24 mouse cellular contexts compared by ENCODE assay signal in the genomic region with DNA sequence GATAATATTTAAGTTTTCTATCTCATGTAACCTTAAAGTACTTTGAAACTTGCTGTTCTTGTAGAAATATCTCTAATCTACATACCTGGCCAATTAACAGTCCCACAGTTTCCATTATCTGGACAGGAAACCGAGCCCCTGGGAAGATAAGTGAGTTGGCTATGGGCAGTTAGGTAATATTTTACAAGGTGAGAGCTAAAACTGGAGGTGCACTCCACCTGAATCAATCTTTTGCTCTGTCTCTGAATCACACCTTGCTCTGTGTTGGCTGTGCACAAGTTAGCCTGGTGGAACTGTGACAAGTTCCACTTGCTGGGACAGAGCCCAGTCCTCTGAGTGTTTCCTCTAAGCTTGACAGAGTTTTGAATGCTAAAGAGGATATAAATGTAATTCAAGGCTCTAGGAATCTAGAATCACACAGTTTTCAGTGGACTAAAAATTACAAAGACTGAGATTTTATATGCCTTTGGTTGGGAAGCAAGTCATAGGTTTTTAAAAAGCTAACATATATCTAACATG. TPM values are rescaled to one million over a fixed set of nuclear protein-coding genes. Genes with fewer than 3 reads are reported as not detected.
A peak's percentile ranks its signal among the peaks of the same experiment; 100 is the strongest.
DNase-seq lines count a peak whose midpoint lies in the region; ATAC-seq and TF ChIP-seq lines count a peak whose summit lies in the region.
"Had no signal": no experiment of that assay in that cellular context is flagged by ENCODE, and none has a peak within 500 bp of the region (broad histone marks: within the 10 kb centered on the region; RNA-seq: fewer than 3 reads in every experiment).

No protein-coding gene starts in this region.

- H3K27me3 ChIP-seq in stomach, embryonic 15.5 days (replicated peaks): no peaks in the 10 kb centered on the region
- H3K27me3 ChIP-seq in stomach, postnatal 0 days (ENCODE audit: control insufficient read depth, insufficient read depth, low read length): no peaks in the 10 kb centered on the region
- H3K27me3 ChIP-seq: embryonic facial prominence, embryonic 15.5 days; forebrain, embryonic 15.5 days; kidney, embryonic 15.5 days; limb, embryonic 13.5 days; liver, embryonic 12.5 days; midbrain, embryonic 12.5 days had no signal

- no peak overlapping the region for H3K4me3 ChIP-seq in stomach, embryonic 15.5 days (replicated peaks)
- no peak overlapping the region for H3K4me3 ChIP-seq in stomach, postnatal 0 days (ENCODE audit: low read depth, low read length)
- H3K4me3 ChIP-seq: embryonic facial prominence, embryonic 15.5 days; forebrain, embryonic 15.5 days; hindbrain, embryonic 10.5 days; kidney, embryonic 15.5 days; limb, embryonic 13.5 days; liver, embryonic 12.5 days; midbrain, embryonic 12.5 days had no signal

- H3K27ac ChIP-seq in stomach, embryonic 15.5 days: no peak overlapping the region
- H3K27ac ChIP-seq in stomach, postnatal 0 days (replicated peaks): no peak overlapping the region
- H3K27ac ChIP-seq: embryonic facial prominence, embryonic 15.5 days; forebrain, embryonic 15.5 days; hindbrain, embryonic 10.5 days; kidney, embryonic 15.5 days; limb, embryonic 13.5 days; liver, embryonic 12.5 days; midbrain, embryonic 12.5 days had no signal

- H3K4me1 ChIP-seq in stomach, embryonic 15.5 days: no peaks in the 10 kb centered on the region
- no peaks in the 10 kb centered on the region for H3K4me1 ChIP-seq in stomach, postnatal 0 days (replicated peaks; ENCODE audit: control insufficient read depth, insufficient read depth)
- H3K4me1 ChIP-seq: embryonic facial prominence, embryonic 15.5 days; forebrain, embryonic 15.5 days; hindbrain, embryonic 10.5 days; kidney, embryonic 15.5 days; limb, embryonic 13.5 days; liver, embryonic 12.5 days; midbrain, embryonic 12.5 days had no signal

- ATAC-seq in frontal cortex, adult (ENCODE audit: low TSS enrichment): peak; percentile 96
- 0 out of 2 replicates have a peak, but pooled peaks have one; percentile 27 for ATAC-seq in stomach, embryonic 15.5 days (ENCODE audit: insufficient read depth, low FRiP score, low read depth)
- ATAC-seq in stomach, postnatal 0 days (ENCODE audit: low FRiP score, low TSS enrichment): no peak
- ATAC-seq: forebrain, embryonic 15.5 days; hindbrain, embryonic 16.5 days; liver, embryonic 12.5 days had no signal

- DNase-seq in frontal cortex, postnatal 10 days (ENCODE audit: low spot score in 2 of 2): no peak
- DNase-seq in stomach, postnatal 0 days (ENCODE audit: low spot score): no peak
- peak; percentile 19 for DNase-seq in right cerebral cortex, postnatal 14 days
- DNase-seq in embryo, embryonic 9.5 days (ENCODE audit: extremely low spot score): no peak
- no peak for DNase-seq in cerebellum, postnatal 4 days (ENCODE audit: low spot score in 2 of 2)
- DNase-seq: adrenal gland, postnatal 10 days; cerebellum, adult 2 months; cerebellum, postnatal 36 days; kidney, adult 11 months; kidney, postnatal 36 days; lung, adult 2 months; lung, postnatal 14 days; thymus, postnatal 25 days had no signal

- no peaks in the 10 kb centered on the region for H3K9me3 ChIP-seq in stomach, embryonic 15.5 days
- no peaks in the 10 kb centered on the region for H3K9me3 ChIP-seq in stomach, postnatal 0 days (ENCODE audit: control insufficient read depth, low read length)
- H3K9me3 ChIP-seq: embryonic facial prominence, embryonic 15.5 days; forebrain, embryonic 15.5 days; hindbrain, embryonic 10.5 days; kidney, embryonic 15.5 days; liver, embryonic 12.5 days; midbrain, embryonic 12.5 days had no signal

- WGBS in stomach, embryonic 15.5 days: 57% methylated on average over 1 of the region's 1 CpGs
- WGBS in stomach, postnatal 0 days: 25% methylated on average over 1 of the region's 1 CpGs

- no peak for TF ChIP-seq EP300 in stomach, postnatal 0 days (optimal IDR thresholded peaks at IDR 0.05)

- H3K4me2 ChIP-seq in stomach, embryonic 15.5 days: no peak overlapping the region
- H3K4me2 ChIP-seq in stomach, postnatal 0 days (replicated peaks; ENCODE audit: low read depth): no peak overlapping the region
- H3K4me2 ChIP-seq: embryonic facial prominence, embryonic 15.5 days; forebrain, embryonic 15.5 days; heart, embryonic 11.5 days; kidney, embryonic 15.5 days; limb, embryonic 13.5 days; liver, embryonic 12.5 days; midbrain, embryonic 12.5 days had no signal

- no peak for TF ChIP-seq CTCF in stomach, postnatal 0 days (IDR thresholded peaks at IDR 0.05; ENCODE audit: low read depth)

- H3K36me3 ChIP-seq in stomach, embryonic 15.5 days: no peaks in the 10 kb centered on the region
- no peaks in the 10 kb centered on the region for H3K36me3 ChIP-seq in stomach, postnatal 0 days (ENCODE audit: control insufficient read depth, insufficient read depth, low read length)
- H3K36me3 ChIP-seq: embryonic facial prominence, embryonic 15.5 days; forebrain, embryonic 15.5 days; hindbrain, embryonic 10.5 days; kidney, embryonic 15.5 days; limb, embryonic 13.5 days; liver, embryonic 12.5 days; midbrain, embryonic 12.5 days had no signal

- H3K9ac ChIP-seq in stomach, embryonic 15.5 days: no peak overlapping the region
- H3K9ac ChIP-seq in stomach, postnatal 0 days (ENCODE audit: low read length): no peak overlapping the region
- H3K9ac ChIP-seq: embryonic facial prominence, embryonic 15.5 days; forebrain, embryonic 15.5 days; kidney, embryonic 15.5 days; limb, embryonic 13.5 days; liver, embryonic 12.5 days; midbrain, embryonic 12.5 days had no signal

RNA-seq across cellular contexts. Expression of a gene that starts 12.4 kb away (rescaled TPM):
- 0.22 and 0.68 TPM in 2 replicates for polyA plus RNA-seq in stomach, embryonic 15.5 days (2015; fragmentation: Nextera tagmentation; extraction: Ambion mirVana)
- polyA plus RNA-seq in stomach, postnatal 0 days (2015; fragmentation: Nextera tagmentation; extraction: Ambion mirVana): 4.6 and 5.8 TPM in 2 replicates
- polyA plus RNA-seq: embryonic facial prominence, embryonic 15.5 days; hindbrain, embryonic 10.5 days; midbrain, embryonic 12.5 days had no signal

RNA-seq across cellular contexts. Expression of a gene that starts 25.2 kb away (rescaled TPM):
- polyA plus RNA-seq in stomach, embryonic 15.5 days (2015; fragmentation: Nextera tagmentation; extraction: Ambion mirVana): 32.7 and 35.4 TPM in 2 replicates
- 9.0 and 9.8 TPM in 2 replicates for polyA plus RNA-seq in stomach, postnatal 0 days (2015; fragmentation: Nextera tagmentation; extraction: Ambion mirVana)

RNA-seq across cellular contexts. Expression of a gene that starts 48.8 kb away (rescaled TPM):
- 0.15 TPM in 2 replicates for polyA plus RNA-seq in stomach, embryonic 15.5 days (2015; fragmentation: Nextera tagmentation; extraction: Ambion mirVana)
- 0.22 and 0.61 TPM in 2 replicates for polyA plus RNA-seq in stomach, postnatal 0 days (2015; fragmentation: Nextera tagmentation; extraction: Ambion mirVana)
- polyA plus RNA-seq: forebrain, embryonic 15.5 days; heart, embryonic 11.5 days; hindbrain, embryonic 10.5 days; hindbrain, embryonic 16.5 days; kidney, embryonic 15.5 days; midbrain, embryonic 12.5 days had no signal
